13 mouse cellular contexts compared by ENCODE assay signal in genomic region chr11:12742159-12742523, GRCm38 (mm10).
DNase-seq lines count a peak whose midpoint lies in the region; ATAC-seq and TF ChIP-seq lines count a peak whose summit lies in the region.
"Had no signal": no experiment of that assay in that cellular context is flagged by ENCODE, and none has a peak within 500 bp of the region (broad histone marks: within the 10 kb centered on the region; RNA-seq: fewer than 3 reads in every experiment).

No protein-coding gene starts in this region.

- H3K9ac ChIP-seq in neural tube, embryonic 11.5 days (ENCODE audit: low read length): no peak overlapping the region
- no peak overlapping the region for H3K9ac ChIP-seq in neural tube, embryonic 15.5 days (replicated peaks)
- no peak overlapping the region for H3K9ac ChIP-seq in forebrain, embryonic 16.5 days (replicated peaks; ENCODE audit: low read depth, low read length)
- no peak overlapping the region for H3K9ac ChIP-seq in heart, embryonic 12.5 days

- ATAC-seq in neural tube, embryonic 11.5 days (ENCODE audit: insufficient read depth, low FRiP score, low TSS enrichment): peak; percentile 40; the same call in 1 of the 2 replicates
- no peak for ATAC-seq in neural tube, embryonic 15.5 days (ENCODE audit: low FRiP score)
- ATAC-seq in forebrain, embryonic 16.5 days: peak; percentile 88
- ATAC-seq in heart, embryonic 12.5 days (ENCODE audit: insufficient number of reproducible peaks, low FRiP score): no peak

- 42% methylated on average over 2 of the region's 2 CpGs for WGBS in neural tube, embryonic 11.5 days
- 42% methylated on average over 2 of the region's 2 CpGs for WGBS in neural tube, embryonic 15.5 days
- WGBS in forebrain, embryonic 16.5 days: 3% methylated on average over 2 of the region's 2 CpGs
- 23% methylated on average over 2 of the region's 2 CpGs for WGBS in heart, embryonic 12.5 days

- no peaks in the 10 kb centered on the region for H3K4me1 ChIP-seq in neural tube, embryonic 11.5 days (ENCODE audit: control insufficient read depth, insufficient read depth, low read length)
- no peaks in the 10 kb centered on the region for H3K4me1 ChIP-seq in neural tube, embryonic 15.5 days
- H3K4me1 ChIP-seq in forebrain, embryonic 16.5 days (replicated peaks; ENCODE audit: control insufficient read depth, insufficient read depth, low read length): no peaks in the 10 kb centered on the region
- H3K4me1 ChIP-seq in heart, embryonic 12.5 days (replicated peaks): no peaks in the 10 kb centered on the region

- TF ChIP-seq CTCF in gastrocnemius, adult 2 months (IDR thresholded peaks at IDR 0.05): no peak

- DNase-seq in neural tube, embryonic 11.5 days (ENCODE audit: low spot score): no peak
- DNase-seq in left cerebral cortex, adult 11 months (ENCODE audit: low spot score): peak; percentile 53
- peak; percentile 11 to 54 for DNase-seq in right cerebral cortex, postnatal 36 days (ENCODE audit: low spot score in 2 of 2)
- no peak for DNase-seq in gastrocnemius, adult 2 months
- DNase-seq: heart, postnatal 36 days; kidney, postnatal 36 days; lung, adult 18-20 months; spleen, adult 18-20 months; thymus, postnatal 14 days had no signal

- H3K36me3 ChIP-seq in neural tube, embryonic 11.5 days (ENCODE audit: control insufficient read depth, insufficient read depth, low read length): no peaks in the 10 kb centered on the region
- H3K36me3 ChIP-seq in neural tube, embryonic 15.5 days: no peaks in the 10 kb centered on the region
- no peaks in the 10 kb centered on the region for H3K36me3 ChIP-seq in forebrain, embryonic 16.5 days (ENCODE audit: control insufficient read depth, insufficient read depth)
- H3K36me3 ChIP-seq in heart, embryonic 12.5 days: no peaks in the 10 kb centered on the region

- H3K4me2 ChIP-seq in neural tube, embryonic 11.5 days (ENCODE audit: low read depth): no peak overlapping the region
- H3K4me2 ChIP-seq in neural tube, embryonic 15.5 days: no peak overlapping the region
- H3K4me2 ChIP-seq in forebrain, embryonic 16.5 days (ENCODE audit: low read length): no peak overlapping the region
- H3K4me2 ChIP-seq in heart, embryonic 12.5 days: no peak overlapping the region

- H3K9me3 ChIP-seq in neural tube, embryonic 11.5 days (ENCODE audit: control insufficient read depth, low read length): no peaks in the 10 kb centered on the region
- no peaks in the 10 kb centered on the region for H3K9me3 ChIP-seq in neural tube, embryonic 15.5 days (replicated peaks)
- no peaks in the 10 kb centered on the region for H3K9me3 ChIP-seq in forebrain, embryonic 16.5 days (ENCODE audit: control insufficient read depth, low read length)
- H3K9me3 ChIP-seq in heart, embryonic 12.5 days (replicated peaks): no peaks in the 10 kb centered on the region

- no peak overlapping the region for H3K4me3 ChIP-seq in neural tube, embryonic 11.5 days (ENCODE audit: low read depth, low read length)
- H3K4me3 ChIP-seq in neural tube, embryonic 15.5 days (replicated peaks): no peak overlapping the region
- no peak overlapping the region for H3K4me3 ChIP-seq in forebrain, embryonic 16.5 days (replicated peaks; ENCODE audit: low read length)
- no peak overlapping the region for H3K4me3 ChIP-seq in gastrocnemius, adult 2 months
- H3K4me3 ChIP-seq in heart, embryonic 12.5 days: no peak overlapping the region
- H3K4me3 ChIP-seq: myocyte had no signal

- no peaks in the 10 kb centered on the region for H3K27me3 ChIP-seq in neural tube, embryonic 11.5 days (ENCODE audit: control insufficient read depth, insufficient read depth, low read length)
- H3K27me3 ChIP-seq in neural tube, embryonic 15.5 days (replicated peaks): no peaks in the 10 kb centered on the region
- H3K27me3 ChIP-seq in forebrain, embryonic 16.5 days (replicated peaks; ENCODE audit: control insufficient read depth, insufficient read depth, low read length): no peaks in the 10 kb centered on the region
- H3K27me3 ChIP-seq in heart, embryonic 12.5 days (replicated peaks): no peaks in the 10 kb centered on the region

- H3K27ac ChIP-seq in neural tube, embryonic 11.5 days (ENCODE audit: low read depth, low read length): no peak overlapping the region
- H3K27ac ChIP-seq in neural tube, embryonic 15.5 days (replicated peaks): no peak overlapping the region
- no peak overlapping the region for H3K27ac ChIP-seq in forebrain, embryonic 16.5 days (ENCODE audit: low read length)
- H3K27ac ChIP-seq in gastrocnemius, adult 2 months: no peak overlapping the region
- no peak overlapping the region for H3K27ac ChIP-seq in heart, embryonic 12.5 days (ENCODE audit: poor library complexity, severe bottlenecking)

- intact Hi-C loops in gastrocnemius, adult 2 months (cut with DNase I): no loop called here

Comparison
In these comparisons a context has a peak if more than half of its experiments do, and no peak if none do; other contexts are left out.
1. ATAC-seq: peak in neural tube, embryonic 11.5 days (single experiment) and forebrain, embryonic 16.5 days (single experiment); none in neural tube, embryonic 15.5 days (single experiment) and heart, embryonic 12.5 days (single experiment).
2. DNase-seq: peak in left cerebral cortex, adult 11 months (single experiment) and right cerebral cortex, postnatal 36 days (2 of 2); none in neural tube, embryonic 11.5 days (single experiment) and gastrocnemius, adult 2 months (single experiment).